Mouse (Mus musculus) right cerebral cortex, adult 2 months (tissue): ENCODE data around the gene Akr1b3.
"Not testable (repeated sequence)": the region's sequence is repeated elsewhere in the genome, so short reads cannot be mapped to it uniquely, and the experiment has no call there.

Experiments
- DNase-seq, 2 experiments: peaks; one replicate each; pipeline ENCODE4 v3.0.0; 2021 to 2022; ENCODE audit warnings: low spot score in 2 of 2

The Akr1b3 gene

DNA sequence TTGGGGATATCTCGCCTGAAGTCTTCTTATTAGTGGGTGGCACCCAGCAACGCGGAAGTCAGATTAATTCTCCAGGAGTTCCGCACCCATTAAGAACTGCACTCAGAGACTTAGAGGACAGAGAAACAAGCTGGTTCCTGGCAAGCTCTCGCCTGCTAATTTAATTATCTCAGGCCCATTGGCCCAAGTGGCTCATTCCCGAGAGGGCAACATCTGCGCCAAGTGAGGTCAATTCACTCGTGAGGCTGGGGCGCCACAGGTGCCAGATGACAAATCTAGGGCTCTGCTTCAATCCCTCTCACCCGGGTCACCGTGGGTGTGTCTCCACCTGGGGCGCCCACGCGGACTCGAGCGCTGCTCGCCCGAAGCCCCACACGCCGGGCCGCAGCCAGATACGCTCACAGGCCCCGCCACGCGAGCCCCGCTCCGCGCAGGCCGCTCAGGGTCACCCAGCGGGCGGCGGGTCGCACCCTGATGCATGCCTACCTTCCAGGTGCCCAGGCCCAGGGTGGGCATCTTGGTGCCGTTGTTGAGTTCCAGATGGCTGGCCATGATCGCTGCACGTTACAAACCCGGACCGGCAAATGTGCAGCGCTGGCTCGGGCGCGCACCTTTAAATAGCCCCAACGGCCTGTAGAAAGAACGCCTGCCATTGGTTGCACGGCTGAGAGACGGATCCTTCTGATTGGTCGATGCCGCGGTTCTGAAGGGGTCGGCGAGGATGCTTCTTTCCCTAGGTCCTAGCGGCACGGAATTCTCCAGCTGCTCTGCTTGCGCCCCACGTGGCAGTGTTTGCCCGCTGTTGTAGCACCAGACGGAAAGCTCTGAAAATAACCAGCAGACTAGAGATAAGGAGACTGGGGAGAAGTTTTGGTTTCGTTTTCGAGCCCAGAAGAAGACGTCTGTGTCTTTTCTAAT is at the start of gene Akr1b3:
Gene Akr1b3, minus strand, starts transcription at position 625 of the 918 bp plus-strand sequence.
- peak; percentile 90 to 93 for DNase-seq

GRCm38 (mm10) chr6:34364217-34365136 is 47.2 kb upstream of the Akr1b3 start:
- DNase-seq = no peak

DNA sequence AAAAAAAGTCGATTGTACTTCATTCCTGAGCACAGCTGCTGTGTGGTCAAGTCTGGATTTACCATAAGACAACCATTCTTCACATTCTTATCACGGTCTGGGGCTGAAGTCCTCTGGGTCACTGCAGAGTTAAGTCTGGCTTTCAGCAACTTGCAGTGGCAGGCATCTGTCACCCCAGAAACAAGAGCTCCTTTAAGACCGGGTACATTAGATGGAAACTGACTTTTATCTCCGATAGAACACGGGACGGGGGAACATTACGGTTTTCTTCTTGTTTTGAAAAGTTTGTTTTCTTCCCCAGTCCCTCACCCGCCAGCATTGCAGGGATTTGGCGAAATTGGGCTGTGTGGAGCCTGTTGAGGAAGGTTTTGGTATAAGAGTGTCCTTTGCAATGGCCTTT is 38.6 kb upstream of the Akr1b3 start:
- no peak for DNase-seq

- DNase-seq = no peak
Measured at GRCm38 (mm10) chr6:34355349-34355747, 38.1 kb upstream of the Akr1b3 start.

GRCm38 (mm10) chr6:34354354-34355348 is 37.4 kb upstream of the Akr1b3 start:
- no peak for DNase-seq

DNA sequence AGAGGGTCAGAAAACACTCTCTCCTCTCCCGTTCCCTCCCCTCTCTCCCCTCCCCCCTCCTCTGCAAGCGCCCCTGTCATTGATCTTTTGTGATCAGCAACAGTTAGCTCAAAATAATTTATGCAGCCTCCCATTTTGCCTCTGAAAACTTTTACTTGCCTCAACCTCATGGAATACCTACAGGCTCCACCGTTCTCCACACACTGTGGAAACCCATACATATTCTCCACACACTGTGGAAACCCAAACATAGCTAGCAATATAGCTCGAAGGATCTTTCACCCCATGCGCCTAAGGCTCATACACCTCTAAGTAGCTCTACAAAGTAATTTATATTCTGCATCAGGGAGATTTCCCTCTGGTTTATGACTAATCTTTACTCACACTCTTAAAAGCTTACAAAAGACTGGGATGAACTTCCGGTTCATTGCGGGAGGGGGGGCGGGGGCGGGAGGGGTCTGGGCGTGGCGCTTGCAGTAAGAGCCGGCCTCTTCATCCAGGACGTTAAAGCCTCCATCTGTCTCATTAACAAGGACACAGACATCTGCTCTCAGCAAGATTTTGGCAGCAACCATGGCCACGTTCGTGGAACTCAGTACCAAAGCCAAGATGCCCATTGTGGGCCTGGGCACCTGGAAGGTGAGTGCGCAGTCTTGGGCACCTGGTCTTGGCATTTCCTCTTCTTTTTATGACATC is 36.5 kb upstream of the Akr1b3 start, which contains the start of gene Akr1b8:
Gene Akr1b8, plus strand, starts transcription at position 462 of the 696 bp plus-strand sequence.
- no peak for DNase-seq

DNA sequence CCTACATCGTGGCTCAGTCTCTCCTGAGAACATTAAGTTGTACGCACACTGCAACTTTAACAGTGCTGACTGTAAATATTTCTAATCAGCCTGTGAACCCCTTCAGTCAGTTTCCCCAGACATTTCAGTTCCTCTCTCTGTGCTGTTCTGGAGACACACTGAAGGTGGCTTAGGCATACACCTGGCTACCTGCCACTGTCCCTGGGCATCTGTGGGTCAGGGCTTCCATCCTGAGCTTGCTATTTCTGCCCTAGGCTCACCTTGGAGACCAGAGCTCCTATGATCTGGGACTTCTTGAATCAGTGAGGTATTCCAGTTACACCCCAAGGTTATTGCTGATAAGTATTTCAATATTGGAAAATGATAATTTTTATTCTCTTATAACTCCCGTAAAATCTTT is 35.1 kb upstream of the Akr1b3 start:
- DNase-seq = no peak

GRCm38 (mm10) chr6:34351481-34351880 is 34.2 kb upstream of the Akr1b3 start:
- DNase-seq = not testable (repeated sequence)

DNA sequence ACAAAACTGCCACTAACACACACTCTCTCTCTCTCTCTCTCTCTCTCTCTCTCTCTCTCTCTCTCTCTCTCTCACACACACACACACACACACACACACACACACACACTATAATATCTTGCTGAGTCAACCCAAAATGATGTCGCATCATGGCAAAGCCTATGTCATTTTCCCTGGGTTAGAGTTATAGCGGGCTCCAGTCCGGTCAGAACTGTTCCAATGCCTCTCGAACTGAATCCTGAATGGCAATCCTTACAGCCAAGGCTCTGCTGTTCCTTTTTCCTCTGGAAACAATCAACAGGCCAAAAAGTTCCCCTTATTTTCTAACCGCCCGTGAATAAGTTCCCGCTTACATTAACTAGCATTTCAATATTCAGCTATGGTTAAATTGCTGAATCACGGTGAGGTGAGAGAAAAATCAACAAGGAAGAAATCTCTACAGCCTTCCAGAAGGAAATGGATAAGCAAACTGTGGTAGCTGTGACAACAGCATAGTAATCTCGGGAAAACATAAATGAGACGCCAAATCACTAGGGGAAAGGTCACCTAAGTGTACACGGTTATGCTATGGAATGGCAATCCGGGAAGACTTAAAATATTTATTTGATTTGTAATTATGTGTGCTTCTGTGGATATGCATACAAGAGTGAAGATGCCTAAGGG is 32.9 kb upstream of the Akr1b3 start:
- DNase-seq = no peak

GRCm38 (mm10) chr6:34346096-34346898 is 29.0 kb upstream of the Akr1b3 start:
- peak; percentile 81 to 84 for DNase-seq

DNA sequence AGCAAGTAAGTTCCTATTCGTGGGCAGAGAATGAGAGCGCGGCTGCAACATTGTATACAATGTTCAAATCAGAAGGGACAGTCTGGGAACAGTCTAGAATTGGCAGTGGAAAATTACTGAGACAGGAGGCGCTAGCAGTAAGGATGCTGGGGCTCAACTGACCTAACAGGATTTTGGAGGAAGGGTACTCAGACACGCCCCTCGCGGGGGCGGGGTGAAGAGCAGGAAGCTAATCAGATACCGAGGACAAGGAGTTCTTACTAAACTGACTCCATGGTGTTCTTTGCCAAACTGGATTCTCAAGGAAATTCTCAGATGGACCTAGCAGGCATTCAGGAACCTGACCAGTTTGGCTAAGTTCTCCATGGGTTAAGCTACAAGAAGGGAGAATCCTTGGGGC is 27.7 kb upstream of the Akr1b3 start:
- no peak for DNase-seq

GRCm38 (mm10) chr6:34344135-34344850 is 27.0 kb upstream of the Akr1b3 start:
- DNase-seq = no peak

DNA sequence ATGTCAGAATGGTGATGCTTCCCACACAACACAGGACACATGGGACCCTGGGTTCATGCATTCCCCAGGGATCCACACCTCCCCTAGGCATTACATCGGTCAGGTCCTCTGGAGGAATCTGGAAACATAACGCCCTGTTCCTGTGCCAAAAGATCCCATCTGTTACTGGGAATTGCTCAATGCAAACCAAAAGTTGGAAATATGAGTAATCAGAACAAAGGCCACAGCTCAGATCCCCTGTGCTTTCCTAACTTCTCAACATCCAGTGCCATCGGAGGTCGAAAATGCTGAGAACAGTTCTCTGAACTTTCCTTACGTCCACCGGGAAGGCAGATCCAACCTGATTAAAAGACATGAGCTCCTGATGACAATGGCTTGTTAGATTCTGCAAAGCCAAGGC is 26.1 kb upstream of the Akr1b3 start:
- DNase-seq = no peak

DNA sequence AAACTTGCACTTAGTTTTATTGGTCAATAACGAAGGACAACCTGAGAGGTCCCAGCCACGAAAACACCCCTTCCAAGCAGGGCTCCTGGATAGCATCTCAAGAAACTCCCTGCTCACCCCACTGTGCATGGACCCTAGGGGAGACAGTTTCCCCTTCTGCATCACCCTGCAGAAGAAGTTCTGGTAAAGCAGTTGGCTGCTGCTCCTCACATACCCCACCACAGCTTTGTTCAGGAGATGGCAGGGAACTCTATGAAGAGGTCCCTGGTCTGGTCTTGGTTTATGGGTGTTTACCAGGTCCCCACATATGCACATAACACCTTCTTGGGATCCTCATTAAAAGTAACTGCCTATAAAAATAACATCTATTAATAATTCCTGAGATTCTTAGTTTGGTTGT is 25.2 kb upstream of the Akr1b3 start:
- DNase-seq = no peak

GRCm38 (mm10) chr6:34341991-34342390 is 24.7 kb upstream of the Akr1b3 start:
- DNase-seq = no peak

- DNase-seq = no peak
Measured at GRCm38 (mm10) chr6:34337799-34338198, 20.5 kb upstream of the Akr1b3 start.

GRCm38 (mm10) chr6:34334673-34335072 is 17.4 kb upstream of the Akr1b3 start:
- DNase-seq = no peak

GRCm38 (mm10) chr6:34331804-34332203 is 14.5 kb upstream of the Akr1b3 start:
- DNase-seq = not testable (repeated sequence)
